Mouse (Mus musculus) regulatory T cell (primary cell): ENCODE results near the gene Poc1b.
"Not testable (repeated sequence)": the region's sequence is repeated elsewhere in the genome, so short reads cannot be mapped to it uniquely, and the experiment has no call there.

Source experiments
- in situ Hi-C: fragments of 300-600 bp; cut with MboI, MseI; formaldehyde crosslinking; loops from one replicate; pipeline ENCODE4 v1.15.1; 2025; ENCODE audit warnings: high pct_unique_total_duplicates

The Poc1b gene

DNA sequence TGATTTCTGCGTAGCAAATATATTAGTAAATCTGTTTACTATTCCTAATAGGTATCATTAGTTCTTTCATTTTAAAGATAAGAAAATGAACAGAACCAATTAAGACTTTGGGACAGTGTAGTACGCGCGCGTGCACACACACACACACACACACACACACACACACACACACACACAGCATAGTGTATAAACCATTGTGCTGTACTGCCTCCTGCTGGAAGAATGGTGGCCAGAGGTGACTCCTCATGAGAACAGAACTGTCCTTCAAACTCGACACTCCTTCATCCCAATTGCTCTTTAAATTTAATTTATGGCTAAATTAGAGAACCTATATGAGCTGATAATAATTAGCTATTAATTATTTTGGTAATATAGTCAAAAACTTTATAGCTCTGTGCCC is 45.2 kb downstream of the Poc1b start:
- in situ Hi-C loops: no loop called here

DNA sequence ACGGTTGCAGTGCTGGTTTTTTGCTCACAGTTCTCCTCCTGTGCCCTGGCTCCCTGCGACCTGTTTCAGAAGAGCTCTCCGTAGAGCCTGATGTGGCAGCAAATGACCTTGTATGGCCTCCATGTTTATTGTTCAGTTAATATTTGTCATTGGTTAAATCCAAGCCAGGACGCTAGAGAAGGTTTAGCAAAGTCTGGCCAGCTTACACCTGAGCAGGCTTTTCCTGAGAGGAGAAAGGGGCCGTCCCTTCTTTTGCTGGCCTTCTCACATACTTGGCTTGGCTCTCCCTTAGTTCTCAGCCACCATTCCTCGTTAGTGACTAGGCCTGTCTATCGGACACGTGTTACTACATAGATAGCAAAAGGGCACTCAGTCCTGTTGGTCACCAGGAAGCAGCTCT is 47.8 kb downstream of the Poc1b start:
- in situ Hi-C loops: no loop called here

DNA sequence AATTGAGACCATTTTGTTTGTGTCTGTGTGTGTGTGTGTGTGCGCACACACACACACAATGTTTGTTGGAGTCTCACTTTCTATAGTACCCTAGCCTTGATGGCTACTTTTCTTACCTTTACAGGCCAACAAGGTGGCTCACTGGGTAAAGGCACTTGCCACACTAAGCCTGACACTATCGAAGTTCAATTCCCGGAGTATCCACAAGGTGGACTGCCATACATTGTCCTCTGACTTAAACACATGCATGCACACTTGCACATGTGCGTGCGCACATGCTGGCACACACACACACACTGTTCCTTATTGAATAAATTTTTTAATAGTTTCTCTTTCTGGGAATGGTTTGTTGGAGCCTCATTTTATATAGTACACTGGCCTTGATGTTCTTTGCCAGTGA is 50.0 kb downstream of the Poc1b start:
- in situ Hi-C loops: no loop called here

DNA sequence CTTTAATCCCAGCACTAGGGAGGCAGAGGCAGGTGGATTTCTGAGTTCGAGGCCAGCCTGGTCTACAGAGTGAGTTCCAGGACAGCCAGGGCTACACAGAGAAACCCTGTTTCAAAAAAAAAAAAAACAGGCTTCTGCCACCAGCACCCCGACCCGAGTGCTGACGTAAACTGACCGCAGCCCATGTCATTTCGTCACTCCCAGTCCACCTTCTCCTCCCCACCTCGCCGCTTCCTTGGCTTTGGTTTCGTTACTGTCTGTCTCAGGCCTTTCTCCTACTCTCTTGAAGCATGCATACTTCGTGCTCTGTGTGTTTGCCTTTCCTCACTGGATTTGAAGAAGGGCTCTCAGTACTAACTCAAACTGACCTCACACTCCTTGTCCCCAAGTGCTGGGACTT is 50.9 kb downstream of the Poc1b start:
- in situ Hi-C loops: not testable (repeated sequence)

DNA sequence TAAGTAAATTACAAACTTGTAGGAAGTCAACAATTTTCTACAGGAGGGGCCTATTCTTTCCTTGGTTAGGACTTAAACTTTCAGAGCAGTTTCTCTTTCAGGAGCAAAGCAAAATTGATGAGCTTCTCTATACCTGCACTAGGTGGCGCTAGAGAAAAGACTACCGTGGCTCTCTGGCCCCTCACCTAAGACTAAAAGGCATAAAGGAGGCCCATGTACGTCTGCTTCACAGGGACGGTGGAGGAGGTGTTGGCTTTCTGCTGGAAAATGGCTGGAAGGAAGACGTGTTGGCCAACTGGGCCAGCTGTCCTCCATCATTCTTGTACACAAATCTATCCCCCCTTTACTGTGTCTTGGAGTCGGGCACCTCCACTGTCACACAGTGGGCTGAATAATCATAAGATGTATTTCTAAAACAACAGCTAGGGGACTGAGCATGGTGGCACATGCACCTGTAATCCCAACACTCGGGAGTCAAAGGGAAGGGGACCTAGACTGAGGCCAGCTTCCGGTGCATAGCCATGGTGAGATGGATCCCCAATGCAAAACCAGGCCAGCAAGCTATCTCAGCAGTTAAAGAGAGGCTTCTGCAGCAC is 55.2 kb downstream of the Poc1b start:
- in situ Hi-C loops: loop anchor here (10.0 kb wide), 1 partner anchor 453 kb away; no protein-coding TSS in a partner anchor

DNA sequence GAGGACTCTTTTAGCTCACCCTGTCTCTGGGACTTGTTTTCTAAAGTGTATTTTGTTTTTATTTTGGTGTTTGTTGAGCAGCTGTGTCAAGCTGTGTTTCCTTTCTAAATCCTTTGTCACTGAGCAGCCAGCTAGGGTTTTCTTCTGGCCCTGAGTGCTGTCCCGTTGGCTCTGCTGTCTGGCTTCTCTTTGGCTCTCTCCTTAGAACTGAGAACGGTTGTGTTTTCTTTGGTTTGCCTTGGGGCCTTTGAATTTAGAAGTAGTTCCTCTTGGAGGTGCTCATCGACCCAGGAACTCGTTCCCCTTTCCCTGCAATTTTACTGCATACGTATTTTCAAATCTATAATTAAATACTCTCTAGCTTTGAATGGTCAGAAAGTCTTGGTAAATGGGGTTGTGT is 56.2 kb downstream of the Poc1b start:
- in situ Hi-C loops: loop anchor here (10.0 kb wide), 1 partner anchor 452 kb away; no protein-coding TSS in a partner anchor

DNA sequence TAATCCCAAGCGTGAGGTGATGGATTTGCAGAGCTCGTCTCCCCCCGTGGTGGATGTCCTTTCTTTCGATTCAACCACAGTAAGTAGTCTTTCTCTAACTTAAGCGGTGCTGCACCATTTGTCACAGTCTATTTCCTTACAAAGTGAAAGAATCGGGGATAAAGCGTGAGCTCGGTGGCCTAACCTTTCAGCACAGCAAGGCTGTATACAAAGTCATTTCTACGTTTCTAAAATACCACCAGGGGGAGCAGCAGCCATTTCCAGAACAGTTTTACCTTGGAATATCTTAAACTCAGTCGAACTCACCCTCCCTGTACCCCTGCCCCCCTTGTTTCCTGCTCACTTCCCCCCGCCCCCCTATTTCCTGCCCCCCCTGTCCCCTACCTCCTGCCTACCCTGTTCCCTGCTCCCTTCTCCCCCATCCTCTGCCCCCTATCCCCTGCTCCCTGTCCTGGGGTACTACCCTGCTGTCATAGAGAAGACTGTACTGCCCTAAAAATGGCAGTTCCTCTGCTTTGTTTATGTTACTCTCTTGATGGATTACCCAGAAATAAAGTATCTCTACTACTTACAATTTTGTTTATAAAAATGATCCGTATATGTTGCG is 58.1 kb downstream of the Poc1b start:
- in situ Hi-C loops: loop anchor here (10.0 kb wide), 1 partner anchor 450 kb away; no protein-coding TSS in a partner anchor

DNA sequence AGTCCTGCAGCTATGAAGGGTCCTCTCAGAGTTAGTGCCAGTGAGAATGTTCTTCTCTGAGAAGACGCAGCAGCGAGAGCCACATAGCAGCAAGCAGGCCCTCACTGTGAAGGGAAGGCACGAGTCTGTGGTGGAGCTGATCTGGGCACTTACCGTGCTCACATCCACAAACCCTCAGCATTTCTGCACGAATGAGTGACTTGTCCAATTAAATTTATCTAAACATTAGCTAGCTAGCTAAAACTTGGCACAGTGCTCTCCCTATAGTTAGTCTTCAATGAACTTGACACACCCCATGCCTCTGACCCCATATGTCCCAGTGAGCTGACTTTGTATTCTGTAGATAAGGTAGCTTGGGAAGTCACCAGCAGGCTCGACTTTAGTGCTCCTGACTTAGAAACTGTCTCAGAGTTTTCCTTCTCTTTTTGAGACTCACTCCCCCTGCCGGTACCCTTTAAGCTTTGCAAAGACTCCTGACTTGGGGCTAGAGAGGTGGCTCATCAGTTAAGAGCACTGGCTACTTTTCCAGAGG is 59.0 kb downstream of the Poc1b start:
- in situ Hi-C loops: loop anchor here (10.0 kb wide), 1 partner anchor 449 kb away; no protein-coding TSS in a partner anchor

DNA sequence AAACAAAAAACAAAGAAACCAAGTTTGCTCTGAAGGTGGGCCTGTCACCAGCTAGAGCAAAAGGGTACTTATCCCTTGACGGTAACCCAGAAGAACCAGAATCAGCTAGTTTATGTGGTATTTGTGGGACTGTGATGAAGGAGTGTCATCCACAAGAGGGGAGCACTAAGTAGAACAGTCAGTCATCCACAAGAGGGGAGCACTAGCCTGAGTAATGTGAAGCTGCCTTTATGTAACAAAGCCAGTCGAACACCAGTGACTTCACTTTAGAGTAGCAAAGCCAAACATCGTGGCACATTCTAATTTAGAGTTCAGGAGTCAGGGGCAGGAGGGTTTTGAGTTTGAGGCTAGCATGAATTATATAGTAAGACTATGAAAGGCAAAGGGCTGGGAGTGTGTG is 59.6 kb downstream of the Poc1b start:
- in situ Hi-C loops: loop anchor here (10.0 kb wide), 1 partner anchor 448 kb away; no protein-coding TSS in a partner anchor

DNA sequence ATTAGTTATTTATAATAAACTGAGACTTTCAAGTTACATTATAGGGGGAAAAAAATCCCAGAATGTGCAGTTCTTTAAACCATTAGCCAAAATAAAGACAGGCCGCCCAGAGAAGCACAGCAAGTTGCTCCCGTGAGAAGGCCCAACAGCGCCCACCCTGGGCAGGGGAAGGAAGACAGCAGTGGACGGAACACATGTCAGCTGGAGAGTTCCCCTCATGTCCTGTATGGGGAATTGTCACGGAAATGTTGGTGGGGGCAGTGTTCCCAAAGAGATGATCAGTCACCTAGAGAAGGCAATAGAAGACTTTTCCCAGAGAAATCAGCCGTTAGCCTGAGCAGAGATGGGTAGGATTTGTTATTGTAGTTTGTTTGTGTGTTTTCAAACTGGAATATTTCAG is 61.6 kb downstream of the Poc1b start:
- in situ Hi-C loops: loop anchor here (10.0 kb wide), 1 partner anchor 446 kb away; no protein-coding TSS in a partner anchor

DNA sequence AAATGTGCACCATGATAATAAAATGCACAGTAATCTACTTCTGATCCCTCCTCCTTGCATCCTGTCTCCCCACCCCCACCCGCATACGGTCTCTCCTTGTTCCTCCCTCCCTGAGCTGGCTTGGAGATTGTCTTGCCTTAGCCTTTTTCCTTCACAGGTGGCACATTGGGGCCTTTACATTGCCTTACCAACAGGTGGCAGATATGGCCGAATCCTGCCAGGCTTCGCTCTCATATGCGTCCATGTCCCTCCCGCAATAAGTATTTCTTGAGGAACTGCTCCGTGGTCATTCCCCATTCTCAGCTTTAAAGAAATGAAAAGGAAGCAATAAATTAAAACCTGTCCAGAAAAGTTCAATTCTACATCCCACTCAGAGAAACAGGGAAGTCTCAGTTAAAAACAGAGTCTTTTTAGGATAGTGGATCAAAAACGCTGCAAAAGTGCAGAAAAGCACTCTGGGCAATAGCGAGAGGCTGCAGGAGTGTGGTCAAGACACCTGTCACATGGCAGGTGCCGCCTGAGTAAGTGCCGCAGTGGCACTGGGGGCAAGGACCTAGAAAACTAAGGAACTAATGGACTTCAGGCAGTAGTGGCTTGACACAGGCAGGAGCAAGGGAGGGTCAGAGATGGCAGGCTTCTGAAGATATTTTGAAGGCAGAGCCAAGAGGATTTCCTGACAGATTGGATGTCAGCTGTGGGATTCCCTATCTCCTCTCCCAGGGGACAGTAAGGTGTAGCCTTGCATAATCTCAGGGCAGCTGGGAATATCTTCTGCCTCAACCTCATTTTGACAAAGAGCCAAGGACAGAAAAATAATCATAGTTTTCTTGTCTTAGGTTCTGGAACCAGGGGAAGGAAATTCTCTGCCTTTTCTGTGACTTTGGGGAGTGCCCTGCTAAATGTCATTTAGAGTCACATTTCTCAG is 62.3 kb downstream of the Poc1b start:
- in situ Hi-C loops: loop anchor here (10.0 kb wide), 1 partner anchor 446 kb away; no protein-coding TSS in a partner anchor

DNA sequence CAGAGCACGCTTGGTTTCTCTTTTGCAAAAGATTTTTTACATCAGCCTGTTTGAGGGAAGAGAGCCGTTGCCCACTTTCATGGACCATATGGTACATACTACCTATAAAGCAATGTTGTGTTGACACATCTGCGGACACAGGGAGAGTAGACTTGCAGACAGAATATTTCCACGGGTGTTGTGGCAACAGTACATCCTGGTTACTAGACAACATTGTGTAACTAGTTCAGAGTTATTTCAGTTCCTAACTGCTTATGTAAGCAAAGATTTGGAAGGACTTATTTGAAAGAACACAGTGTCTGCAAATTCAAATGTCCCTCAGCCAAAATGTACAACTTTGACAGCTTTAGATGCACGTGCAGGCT is 62.9 kb downstream of the Poc1b start:
- in situ Hi-C loops: loop anchor here (10.0 kb wide), 1 partner anchor 445 kb away; no protein-coding TSS in a partner anchor

DNA sequence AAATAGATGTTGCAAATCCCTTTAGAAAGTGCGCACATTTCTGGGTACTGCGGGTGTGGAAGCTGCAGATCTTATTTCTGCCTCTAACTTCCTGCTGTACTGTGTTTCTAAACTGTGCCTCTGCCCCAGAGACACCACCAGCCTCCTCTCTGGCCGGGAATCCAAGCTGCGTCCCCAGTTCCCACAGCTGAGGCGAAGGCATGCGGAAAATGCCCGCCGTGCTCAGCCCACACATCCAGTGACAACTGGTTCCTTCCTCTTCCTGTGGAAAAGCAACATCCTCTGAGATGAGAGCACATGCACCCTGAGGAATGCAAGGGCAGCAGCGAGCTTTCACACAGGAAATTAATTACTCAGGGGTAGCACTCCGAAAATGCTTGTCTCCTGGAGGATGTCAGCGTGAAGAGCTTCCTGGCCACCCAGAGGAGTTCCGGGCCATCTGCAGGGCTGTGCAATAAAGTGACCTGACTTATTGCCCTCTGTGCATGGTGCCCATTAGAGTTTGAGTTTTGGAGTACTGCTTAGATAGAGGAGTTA is 65.2 kb downstream of the Poc1b start:
- in situ Hi-C loops: no loop called here

DNA sequence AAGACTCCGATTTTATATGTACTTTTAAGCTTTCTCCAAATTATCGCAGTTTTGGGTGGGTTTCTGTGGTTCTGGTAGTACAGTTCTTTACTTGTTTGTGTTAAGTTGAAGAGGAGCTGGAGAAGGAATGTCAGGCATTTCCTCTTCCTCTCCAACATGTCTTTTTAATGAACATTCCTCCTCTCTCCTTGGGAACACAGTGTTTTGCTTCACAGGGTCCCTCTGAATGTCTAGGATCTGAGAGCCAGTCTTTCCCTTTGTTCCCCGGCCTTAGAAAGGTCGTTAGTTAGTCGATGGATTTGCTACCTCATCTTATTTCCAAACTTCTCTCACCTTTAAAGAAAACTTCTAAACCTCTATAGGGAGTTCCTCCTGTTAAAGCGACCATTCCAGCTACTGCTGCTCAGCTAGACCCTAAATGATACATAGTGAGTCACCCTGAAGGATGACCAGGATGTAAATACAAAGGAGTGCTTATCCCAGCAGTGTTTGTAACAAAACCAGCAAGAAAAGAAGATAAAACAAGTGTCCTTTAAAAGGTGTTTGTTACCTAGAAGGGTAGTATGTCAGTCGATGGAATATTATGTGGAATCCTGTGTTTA is 66.2 kb downstream of the Poc1b start:
- in situ Hi-C loops: no loop called here

DNA sequence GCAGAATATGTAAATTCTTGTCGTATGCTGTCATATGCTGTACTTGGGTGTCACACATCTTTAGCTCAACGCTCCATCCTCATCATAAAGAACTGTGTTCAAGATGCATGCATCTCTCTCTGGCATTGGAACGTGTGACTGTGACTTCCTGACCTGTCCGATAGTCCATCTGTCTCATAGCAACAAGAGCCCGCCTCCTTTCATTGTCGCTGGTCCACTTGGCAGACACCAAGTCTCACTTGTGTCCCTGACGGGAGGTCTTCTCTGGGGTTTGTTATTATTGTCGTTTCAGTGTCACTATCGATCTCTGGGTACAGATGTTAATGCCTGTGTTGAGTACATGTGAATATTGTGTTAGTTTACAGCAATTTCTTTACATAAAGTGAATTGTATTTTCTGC is 70.1 kb downstream of the Poc1b start:
- in situ Hi-C loops: no loop called here

DNA sequence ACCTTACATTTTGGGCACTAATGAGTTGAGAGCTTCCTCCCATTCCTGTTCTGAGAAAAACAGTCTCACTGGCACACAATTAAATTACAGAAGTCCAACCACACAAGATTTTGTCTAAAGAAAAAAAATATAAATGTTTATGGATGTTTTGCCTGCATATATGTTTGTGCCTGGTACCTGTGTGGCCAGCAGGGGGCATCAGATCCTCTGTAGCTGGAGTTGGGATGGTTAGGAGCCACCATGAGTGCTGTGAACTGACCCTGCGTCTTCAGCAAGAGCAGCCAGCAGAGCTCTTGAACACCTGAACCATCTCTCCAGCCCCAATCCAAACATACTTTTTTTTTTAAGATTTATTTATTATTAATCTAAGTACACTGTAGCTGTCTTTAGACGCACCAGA is 71.3 kb downstream of the Poc1b start:
- in situ Hi-C loops: no loop called here

DNA sequence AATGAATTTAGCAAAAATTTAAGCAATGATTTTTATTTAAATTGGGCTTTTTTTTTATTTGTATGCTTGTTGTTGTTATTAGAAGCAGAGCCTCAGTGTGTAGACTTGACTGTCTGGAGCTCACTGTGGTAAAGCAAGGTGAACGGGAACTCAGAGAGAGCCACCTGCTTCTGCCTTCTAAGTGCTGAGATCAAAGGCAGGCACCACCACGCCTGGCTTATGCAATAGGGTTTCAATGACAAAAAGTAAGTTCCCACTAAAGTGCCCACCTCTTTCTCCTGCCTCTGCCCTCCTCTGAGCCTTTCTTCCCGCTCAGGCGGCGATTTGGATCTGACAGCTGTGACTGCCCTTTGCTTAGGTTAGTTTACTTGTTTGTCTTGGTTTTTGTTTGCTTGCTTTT is 72.3 kb downstream of the Poc1b start:
- in situ Hi-C loops: no loop called here

DNA sequence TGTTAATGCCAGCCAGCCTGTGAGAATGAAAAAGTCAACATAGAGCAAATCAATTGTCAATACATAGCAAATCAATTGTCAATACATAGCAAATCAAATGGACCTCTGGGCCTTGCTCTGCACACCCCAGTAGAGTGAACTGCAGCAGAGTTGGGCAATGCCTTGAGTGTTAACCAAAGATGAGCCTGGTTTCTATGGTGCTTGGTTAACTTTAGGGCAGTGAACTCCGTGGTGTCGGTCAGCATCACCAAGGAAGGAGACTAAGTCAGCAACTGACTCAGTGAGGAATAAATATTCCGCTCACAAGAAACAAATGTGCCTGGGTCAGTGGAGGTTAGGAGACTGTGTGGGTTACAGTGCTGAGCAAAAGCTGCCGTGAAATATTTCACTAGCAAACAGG is 72.7 kb downstream of the Poc1b start:
- in situ Hi-C loops: no loop called here

DNA sequence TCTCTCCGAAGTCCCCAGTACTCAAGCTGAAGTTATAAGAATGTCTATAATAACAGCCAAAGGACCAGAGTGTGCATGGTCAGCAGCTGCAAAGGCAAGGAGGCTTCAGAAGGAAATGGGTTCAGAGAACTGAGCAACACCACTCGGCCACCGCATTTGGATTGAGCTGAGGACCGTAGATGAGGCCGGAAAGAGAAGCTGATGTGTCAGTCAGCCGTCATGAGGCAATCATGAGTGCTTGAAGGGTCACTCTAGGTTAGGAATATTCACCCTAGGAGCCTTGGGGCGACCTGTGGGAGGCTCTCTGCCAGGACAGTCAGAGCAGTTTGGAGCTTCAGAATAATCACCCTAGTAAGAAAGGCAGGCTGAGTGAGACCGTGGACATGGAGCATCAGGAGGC is 74.7 kb downstream of the Poc1b start:
- in situ Hi-C loops: loop anchor here (10.0 kb wide), 1 partner anchor 1563 kb away; no protein-coding TSS in a partner anchor

DNA sequence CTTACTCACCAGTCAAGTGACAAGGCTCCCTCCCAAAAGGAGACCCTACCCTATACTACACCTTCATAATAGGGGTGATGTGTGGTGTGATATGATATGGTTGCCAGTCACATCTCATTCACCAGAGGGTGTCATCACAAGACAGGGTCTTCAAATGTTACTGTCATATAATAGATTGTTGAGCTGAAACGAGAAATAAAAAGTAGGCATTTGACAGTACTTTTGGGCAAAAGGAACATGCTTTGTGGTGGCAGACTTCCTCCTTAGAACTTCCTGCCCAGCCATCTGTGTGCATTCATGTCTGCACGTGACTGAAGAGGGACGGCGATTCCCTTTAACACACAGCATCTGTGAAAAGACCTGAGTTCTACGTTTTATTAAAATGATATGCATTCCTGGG is 75.3 kb downstream of the Poc1b start:
- in situ Hi-C loops: loop anchor here (10.0 kb wide), 1 partner anchor 1563 kb away; no protein-coding TSS in a partner anchor

DNA sequence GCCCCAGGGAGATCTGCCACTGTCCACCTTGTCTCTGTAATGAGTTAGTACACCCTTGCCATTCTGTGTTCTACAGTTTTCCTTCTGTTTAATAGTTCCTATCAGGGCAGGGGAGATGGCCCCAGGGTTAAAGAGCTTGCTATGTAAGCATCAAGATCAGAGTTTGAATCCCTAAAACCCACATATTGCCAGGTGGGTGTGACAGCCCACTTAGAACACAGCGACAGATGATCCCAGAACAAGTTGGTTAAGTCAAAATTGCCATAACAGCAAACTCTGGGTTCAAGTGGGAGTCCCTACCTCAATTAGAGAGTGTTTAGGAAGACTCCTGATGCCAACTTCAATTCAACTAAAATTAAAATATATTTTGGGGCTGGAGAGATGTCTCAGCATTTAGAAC is 81.3 kb downstream of the Poc1b start:
- in situ Hi-C loops: loop anchor here (5.0 to 10.0 kb wide), 2 partner anchors 429 to 1557 kb away; no protein-coding TSS in a partner anchor
